Mouse (Mus musculus) kidney, postnatal 14 days (tissue): Measurements from ENCODE around the gene Nabp2.

Experiments used
- DNase-seq: peaks from one replicate; pipeline ENCODE4 v3.0.0; 2022; ENCODE audit warnings: mixed read lengths

Gene Nabp2

DNA sequence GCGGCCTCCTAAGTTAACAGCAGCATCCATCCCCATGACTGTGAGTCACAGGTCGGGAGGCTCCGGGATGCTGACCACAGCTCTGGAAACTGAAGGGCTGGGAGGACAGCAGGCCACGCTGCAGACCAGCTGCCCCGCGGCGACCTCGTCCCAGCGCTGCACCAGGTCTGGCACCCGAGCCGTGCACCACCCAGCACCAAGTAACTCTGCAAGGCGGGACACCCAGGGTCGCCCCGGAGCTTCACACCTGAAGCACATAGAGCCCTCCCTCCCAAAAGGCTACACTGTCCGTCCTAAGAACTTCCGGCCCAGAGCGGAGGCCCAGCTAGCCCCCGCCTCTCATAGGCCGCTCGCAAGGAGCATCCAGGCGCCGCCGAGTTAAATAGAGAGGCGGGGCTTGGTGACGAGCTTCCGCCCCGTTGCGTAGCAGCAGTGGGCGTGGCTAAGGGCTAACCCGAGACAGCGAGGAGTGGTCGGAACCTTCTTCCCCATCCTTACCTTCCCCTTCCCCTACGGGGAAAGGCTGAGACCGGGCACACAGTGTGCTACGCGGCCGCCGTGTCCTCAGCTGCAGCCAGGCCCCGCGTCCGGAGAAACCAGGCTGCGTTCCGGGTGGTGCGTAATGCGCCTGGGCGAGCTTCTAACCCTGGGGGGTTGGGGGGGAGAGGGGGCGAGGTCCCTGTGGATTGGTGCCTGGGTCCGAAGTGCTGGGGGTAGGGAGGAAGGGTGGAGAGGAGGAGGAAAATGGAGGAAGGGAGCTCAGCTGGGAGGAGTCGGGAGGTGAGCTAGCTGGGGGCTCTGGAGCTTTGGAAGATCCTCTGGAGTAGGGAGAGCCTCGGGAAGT, at the start of gene Nabp2, which contains the start of gene Rnf41:
Nabp2 (minus strand) TSS at position 282 of the 844 bp plus-strand sequence.
Rnf41 (plus strand) TSS at position 447 of the 844 bp plus-strand sequence.
- DNase-seq: peak; percentile 98

DNA sequence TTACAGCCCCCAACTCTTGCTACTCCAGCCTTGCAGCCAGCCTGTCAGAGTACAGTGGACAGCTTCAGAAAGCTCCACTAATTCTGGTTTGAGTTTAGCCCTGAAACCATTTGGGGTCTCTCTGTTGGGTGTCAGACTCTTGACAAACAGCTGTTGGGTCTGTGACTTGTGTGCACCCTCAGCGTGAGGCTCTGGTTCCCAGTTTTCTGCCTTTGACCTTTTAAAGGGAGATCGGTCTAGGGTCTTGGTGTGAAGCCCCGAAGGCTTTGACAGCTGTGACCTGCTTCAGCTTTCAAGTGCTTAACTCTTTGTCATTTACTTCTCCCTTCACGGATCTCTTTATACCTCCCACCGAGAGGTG, 49.0 kb upstream of the Nabp2 start:
- DNase-seq: no peak

DNA sequence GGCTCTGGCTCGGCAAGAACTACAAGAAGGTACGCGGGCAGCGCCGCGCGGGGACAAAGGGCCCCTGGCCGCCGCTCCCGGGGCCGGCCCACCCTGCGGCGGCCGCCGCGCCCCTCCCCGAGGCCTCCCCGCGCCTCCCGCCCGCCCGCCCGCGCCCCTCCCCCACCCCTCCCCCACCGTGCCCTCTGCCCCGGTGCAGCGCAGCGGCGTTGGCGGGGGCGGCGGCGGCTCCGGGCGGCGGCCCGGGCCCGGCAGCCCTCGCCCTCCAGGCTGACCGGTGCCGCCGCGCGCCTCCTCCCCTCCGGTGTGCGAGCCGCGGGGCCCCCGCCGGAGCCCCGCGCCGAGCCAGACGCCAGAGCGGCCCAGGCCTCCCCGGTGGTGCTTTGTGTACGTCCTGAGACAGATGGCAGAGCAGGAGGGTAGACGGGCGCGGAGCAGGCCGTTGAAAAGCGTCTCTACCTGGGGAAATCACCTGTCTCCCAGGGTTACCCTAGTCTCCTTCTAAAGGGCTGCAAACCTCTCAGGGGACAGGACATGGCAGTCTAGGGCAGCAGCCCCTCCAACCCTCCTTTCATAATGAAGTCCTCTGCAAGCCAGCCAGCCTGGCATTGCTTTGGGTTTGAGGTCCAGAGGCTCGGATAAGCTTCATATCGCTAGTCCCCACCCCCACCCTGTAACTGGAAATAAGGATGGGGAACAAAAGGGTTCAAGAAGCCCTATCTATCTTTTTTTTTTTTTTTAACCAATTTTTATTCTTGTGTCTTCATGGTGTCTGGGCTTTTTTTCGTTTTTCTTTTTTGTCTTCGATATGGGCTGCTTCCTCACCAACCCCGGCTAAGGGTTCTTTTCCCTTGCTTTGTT, 48.3 kb upstream of the Nabp2 start:
- DNase-seq: no peak

DNA sequence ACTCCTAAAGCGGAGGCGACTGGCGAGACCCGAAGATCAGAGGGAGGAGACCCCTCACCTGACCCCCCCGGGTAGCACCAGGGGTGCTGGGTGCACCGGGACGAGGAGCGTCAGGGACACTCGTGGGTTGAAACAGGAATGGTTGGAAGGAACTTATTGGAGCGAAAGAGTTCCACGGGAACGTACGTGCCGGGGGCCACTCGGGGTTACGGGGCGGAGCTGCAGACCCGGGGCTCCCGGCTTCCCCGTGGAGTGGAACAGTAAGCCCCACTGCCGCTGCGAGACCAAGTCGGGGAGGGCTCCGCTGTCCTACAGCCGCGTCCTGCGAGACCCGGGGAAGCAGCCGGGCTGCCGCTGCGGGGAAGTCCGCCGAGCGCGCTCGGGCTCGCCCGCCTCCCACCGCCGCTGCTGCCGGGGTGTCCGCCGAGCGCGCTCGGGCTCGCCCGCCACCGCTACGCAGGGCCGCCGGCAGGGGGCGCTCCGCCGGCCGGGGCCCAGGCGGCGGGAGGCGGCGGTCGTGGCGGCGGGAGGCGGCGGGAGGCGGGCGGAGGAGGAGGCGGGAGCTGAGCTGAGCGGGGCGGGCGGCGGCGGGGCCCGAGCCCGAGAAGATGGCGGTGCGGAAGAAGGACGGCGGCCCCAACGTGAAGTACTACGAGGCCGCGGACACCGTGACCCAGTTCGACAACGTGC, 47.6 kb upstream of the Nabp2 start, which contains the start of gene Smarcc2:
Smarcc2 (plus strand) TSS at position 530 of the 690 bp plus-strand sequence.
- DNase-seq: peak; percentile 92

DNA sequence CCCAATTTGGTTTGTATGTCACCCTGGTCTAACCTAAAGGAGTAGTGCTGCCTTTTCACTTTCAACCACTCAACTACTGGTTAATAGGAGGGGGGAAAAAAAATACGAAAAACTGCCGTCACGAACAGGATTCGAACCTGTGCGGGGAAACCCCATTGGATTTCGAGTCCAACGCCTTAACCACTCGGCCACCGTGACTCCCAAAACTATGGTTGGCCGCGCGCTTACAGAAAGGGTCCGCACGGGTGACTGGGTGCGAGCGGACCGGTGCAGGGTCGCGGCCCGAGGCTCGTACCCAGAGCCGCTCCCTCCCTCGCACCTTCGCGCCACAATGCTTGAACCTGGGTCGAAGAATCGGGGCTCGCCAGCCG, 47.0 kb upstream of the Nabp2 start:
- peak; percentile 92 for DNase-seq

DNA sequence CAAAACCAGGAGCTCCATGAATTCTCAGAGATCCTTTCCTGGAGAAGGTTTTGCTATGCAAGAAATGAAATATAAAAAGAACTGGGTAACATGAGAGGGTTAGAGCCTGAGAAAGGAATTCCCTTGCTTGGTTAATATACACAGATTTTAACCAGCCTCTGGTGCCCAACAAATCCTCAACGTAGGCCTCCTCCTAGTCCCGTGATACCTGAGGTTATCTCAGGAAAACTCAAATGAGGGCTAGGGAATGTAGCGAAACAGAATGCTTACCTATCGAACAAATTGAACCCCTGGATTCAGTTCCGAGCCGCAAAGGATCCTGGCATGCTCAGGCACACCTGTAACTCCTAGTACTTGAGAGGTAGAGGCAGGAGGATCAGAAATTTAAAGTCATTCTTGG, 46.4 kb upstream of the Nabp2 start:
- no peak for DNase-seq

DNA sequence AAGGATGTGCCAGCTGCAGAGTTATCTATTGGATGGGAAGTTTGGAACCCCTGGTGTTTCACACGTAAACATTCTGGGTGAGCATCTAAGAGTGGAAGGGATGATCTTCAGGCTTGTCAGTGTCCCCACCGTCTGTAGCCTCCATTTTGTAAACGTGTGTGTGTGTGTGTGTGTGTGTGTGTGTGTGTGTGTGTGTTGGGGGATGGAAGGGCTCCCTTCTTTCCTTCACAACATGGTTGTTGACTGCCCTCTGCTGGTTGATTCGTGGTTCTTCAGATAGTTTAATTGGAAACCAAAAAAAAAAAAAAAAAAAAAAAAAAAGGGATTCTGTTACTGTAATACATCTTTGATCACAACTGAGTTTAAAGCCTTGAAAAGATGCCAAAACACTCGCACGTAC, 44.0 kb upstream of the Nabp2 start:
- peak; percentile 78 for DNase-seq

DNA sequence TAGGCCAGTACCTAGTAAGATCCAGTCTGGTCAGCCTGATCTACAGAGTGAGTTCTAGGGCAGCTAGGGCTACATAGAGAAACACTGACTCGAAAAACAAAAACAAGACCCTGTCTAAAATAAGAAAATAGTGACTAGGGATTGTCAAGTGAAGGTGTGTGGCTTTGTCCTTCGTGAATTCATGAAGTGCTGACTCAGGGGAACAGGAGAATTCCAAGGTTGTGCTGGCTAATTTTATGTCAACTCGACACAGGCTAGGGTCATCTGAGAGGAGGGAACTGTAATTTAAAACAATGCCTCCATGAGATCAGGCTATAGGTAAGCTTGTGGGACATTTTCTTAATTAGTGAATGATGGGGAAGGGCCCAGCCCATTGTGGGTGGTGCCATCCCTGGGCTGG, 43.2 kb upstream of the Nabp2 start:
- no peak for DNase-seq

DNA sequence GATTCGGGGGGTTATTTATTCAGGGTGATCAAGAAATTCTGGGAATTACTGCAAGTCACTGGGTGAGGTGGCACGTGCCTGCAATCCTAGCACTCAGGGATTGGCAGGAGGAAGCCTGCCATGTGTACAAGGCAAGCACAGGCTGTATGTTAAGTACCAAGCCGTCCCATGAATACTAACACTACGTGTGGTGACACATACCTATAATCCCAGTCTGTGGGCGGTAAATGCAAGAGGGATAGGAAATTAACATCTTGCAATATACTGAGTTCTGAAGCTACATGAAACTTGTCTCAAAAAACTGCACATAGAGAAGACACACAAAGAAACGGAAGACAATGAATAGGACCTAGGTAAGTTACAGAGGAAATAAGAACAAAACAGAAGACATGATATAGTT, 39.7 kb upstream of the Nabp2 start:
- no peak for DNase-seq

DNA sequence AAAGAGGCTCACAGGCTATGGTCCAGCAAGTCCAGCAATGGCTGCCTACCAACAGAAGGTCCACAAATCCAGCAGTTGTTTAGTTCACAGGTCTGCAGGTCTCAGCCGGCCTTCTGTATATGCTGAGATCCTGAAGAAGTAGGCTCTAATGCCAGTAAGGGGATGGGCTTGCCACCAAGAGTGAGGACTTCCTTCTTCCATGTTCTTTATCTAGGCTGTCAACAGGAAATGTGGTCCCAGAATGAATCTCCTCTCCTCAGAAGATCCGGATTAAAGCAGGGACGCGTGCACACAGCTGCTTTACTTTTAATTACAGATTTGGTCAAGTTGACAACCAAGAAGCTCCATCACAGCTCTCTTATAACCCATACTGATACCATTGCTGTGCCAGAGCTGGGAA, 34.1 kb upstream of the Nabp2 start:
- peak; percentile 34 for DNase-seq

DNA sequence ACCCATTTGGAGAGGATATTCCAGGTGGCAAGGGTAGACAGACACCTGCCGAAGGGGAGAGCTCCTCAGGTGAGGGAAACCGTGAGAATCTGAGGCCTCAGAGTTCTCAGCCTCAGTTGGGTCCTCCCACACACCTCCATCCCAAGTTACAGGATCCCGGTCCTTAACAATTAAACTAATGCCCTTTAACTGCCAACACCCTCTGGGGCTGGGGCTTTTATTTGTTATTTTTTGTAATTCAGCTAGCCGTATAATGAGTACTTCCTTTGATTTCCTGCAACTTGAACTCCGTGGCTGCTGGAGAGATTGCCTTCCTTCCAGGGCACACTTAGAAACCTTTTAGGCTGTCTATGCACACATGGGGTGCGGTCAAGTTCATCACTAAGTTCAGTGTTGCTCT, 33.1 kb upstream of the Nabp2 start:
- DNase-seq: no peak

DNA sequence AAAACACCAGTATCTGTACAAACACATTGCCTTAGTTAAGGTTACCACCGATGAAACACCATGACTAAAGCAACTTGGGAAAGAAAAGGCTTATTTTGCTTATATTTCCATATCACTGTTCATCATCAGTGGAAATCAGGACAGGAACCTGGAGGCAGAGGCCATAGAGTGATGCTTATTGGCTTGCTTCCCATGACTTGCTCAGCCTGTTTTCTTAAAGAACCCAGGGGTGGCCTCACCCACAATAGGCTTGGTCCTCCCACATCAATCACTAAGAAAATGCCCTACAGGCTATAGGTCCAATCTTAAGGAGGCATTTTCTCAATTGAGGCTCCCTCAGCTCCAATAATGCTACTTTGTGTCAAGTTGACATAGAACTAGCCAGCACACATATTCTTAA, 31.4 kb upstream of the Nabp2 start:
- DNase-seq: no peak

DNA sequence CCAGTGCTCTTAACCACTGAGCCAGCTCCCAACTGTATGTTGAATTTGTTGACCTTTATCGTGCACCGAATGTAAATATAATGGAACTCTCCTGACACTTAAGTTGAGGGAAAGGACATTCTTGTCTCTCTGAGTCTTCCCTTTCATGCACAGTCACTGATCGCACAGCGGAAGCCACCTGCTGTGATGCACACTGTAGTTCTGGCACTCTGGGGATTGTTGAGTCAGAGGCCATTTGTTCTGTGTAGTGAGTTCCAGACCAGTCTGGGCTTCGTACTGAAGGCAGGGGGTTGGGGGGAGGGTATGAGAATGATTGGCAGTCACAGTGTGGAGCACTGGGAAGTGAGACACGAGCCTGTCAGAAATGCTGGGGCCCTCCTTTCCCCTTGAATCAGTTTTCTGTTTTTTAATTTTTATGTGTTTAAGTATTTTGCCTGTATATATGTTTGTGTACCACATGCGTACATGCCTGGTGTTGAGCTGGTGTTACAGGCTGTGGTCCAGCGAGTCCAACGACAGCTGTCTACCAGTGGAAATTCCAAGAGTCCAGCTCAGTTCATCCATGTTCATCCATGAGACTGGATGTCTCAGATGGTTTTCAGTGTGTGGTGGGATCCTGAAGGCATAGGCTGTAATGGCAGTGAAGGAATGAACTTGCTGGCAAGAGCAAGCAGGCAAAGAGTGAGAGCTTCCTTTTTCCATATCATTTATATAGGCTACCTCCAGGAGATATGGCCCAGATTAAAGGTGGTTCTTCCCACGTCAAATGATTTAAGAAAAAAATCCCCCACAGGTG, 30.2 kb upstream of the Nabp2 start:
- DNase-seq: no peak

DNA sequence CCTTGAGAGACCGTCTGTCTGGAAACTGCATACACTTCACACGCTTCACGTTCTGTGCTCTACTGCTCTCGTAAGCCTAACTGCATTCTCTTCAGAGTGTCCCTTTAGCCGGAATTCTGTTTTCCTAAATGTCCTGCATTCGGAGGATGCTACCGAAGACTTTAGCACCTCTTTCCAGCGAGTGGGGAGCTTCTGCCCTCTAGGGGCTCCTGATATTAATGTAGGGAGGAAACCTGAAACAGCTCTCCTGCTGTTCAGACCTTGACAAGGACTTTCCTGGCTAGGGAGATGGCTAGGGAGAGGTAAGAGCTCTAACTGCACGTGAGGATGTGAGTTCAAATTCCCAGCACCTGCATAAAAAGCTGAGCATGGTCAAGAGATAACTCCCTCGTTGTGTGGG, 29.1 kb upstream of the Nabp2 start:
- DNase-seq: peak; percentile 44

DNA sequence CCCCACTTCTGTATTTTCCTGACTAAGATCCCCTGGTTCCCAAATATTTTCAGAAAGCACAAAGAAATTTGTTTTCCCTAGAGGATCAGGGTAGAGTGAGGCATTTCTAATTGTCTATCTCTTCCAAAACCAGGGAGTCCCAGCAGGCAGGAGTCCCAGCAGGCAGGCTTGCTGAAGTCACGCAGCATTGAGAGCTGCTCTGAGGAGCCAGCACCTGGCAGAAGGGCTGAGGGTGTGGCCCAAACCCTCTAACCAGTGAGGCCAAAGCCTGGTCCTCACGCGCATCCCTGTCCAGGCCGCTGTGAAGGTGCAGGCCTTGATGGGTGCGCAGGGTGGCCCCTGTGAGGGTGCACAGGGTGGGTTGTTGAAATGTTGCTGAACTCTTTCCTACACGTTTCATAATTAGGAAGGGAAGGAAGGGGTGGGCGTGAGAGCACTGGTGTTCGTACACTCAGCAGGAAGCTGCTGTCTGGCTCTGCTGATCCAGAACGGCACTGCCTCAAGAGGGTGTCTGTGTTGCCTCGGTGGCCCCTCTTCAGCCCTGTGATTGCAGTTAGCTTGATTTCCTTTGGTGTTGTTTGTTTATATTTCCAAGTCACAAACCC, 27.5 kb upstream of the Nabp2 start:
- DNase-seq: peak; percentile 45

DNA sequence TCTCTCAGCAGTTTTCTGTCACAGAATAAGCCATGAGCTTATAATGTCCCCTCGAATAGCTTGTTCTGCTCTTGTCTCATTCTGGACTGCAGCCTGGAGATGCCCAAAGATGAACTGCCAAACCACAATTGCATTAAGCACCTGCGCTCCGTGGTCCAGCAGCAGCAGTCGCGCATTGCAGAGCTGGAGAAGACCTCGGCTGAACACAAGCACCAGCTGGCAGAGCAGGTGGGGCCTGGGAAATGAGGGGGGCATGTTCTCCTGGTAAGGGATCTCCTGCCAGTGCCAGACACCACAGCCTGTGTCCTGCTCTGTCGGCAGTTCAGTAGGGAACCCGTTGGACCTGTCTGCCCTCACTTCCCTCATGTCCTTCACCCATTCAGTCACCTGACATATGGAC, 25.1 kb upstream of the Nabp2 start:
- no peak for DNase-seq

DNA sequence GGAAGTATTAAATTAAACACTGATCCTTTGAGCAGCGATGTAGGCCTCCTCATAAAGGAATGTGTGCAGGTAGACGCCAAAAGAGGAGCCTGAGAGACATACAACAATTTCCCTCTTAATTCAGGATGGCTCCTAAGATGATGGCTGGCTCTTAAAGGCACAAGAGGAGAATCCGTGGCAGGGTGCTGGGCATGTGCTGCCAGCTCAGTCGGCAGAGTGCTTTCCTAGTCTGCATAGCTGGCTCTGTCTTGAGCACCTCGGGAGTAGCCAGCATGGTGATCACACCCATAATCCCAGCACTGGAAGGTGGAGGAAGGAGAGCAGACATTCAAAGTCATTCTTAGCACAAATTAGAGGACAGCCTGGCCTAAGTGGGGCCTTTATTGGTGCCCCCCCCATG, 24.6 kb upstream of the Nabp2 start:
- DNase-seq: no peak

DNA sequence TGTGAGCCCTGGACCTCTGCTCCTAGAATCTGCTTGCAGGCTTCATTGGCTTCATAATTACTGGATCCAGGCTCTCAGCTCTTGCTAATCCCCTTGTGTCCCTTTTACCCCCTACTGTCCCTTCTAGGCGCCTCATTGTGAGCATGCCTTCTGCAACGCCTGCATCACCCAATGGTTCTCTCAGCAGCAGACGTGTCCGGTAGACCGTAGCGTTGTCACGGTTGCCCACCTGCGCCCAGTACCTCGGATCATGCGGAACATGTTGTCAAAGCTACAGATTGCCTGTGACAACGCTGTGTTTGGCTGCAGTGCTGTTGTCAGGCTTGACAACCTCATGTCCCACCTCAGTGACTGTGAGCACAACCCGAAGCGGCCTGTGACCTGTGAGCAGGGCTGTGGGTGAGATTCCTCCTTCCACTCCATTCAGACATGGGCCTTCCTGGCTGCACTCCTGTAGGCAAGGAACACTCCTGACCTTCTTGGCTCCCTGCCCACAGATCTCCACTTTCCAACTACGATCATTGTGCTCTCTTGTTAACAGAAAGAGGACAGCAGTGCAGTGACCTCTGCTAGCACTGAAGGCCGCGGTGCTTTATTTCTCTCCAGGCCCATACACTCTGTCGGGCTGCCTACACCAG, 24.0 kb upstream of the Nabp2 start:
- DNase-seq: peak; percentile 90

DNA sequence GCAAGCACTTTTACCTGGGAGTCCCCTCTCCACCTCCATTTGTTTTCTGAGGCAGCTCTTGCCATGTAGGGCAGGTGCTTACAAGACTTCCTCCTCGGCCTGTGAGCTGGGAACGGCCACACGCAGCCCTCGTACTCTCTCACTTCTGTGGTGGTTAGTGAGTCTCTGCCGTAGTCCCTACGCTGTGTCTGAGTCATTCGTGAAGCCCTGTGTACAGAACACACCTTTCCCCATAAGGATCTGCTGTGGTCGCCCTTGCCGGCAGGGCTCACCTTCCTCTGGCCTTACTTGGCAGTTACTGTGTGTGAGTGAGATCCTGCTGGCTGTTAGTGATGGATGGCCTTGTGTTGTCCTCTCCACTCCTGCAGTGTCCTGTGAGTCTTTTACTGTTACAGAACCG, 23.4 kb upstream of the Nabp2 start:
- no peak for DNase-seq

DNA sequence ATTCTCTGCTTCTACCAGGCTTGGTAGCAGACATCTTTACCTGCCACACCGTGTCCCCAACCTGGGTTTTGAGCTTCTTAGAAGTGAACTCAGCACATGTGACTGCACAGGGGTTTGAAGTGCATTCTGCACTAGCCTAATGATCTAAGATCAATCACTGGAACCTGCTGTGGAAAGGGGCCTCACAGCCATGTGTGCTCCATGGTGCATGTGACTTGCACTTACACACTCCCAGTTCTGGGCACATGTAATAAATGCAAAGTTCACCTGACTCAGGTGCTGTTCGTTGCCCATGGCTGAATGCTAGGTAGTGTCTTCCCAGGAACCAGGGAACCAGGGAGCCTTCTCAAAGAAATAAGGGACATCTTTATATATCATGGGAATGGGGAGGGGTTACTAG, 22.1 kb upstream of the Nabp2 start:
- no peak for DNase-seq

DNA sequence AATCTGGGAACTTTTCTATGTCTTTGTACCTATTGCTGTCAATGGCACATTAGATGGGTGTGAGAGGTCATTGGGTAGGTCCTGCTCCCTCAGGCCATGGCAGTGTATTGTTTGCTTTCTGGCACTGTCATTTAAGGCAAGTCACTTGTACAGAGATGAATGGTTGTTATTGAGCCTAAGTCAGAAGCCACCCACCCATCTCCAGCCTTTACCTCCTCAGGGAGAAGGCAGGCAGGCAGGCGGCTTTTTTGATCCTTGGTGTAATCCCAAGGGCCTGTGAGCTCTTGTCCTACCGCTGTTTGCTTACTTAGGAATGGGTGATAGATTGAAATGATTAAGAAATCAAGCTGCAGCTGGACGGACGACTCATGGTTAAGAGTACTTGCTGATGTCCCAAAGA, 18.2 kb upstream of the Nabp2 start:
- DNase-seq: no peak

DNA sequence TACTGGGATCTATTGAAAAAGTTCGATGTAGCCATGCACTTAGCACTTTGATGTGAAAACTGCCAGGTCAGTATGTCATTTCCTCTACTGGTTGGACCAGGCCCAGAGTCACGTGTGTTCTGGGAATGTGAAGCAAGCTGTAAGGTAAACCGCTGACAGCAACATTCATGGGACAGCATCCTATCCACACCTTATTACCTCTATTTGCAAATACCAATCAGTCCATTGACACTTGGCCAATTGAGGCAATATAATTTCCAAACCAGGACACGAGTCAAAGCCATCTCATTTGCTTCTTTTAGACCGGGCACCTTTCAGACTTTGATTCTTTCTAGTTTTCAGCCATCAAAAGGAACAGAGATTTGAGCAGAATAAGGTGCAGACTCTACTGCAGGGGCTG, 17.8 kb upstream of the Nabp2 start:
- no peak for DNase-seq
